Mouse (Mus musculus): ENCODE results near the gene Slc1a7.

Slc1a7 gene

DNA sequence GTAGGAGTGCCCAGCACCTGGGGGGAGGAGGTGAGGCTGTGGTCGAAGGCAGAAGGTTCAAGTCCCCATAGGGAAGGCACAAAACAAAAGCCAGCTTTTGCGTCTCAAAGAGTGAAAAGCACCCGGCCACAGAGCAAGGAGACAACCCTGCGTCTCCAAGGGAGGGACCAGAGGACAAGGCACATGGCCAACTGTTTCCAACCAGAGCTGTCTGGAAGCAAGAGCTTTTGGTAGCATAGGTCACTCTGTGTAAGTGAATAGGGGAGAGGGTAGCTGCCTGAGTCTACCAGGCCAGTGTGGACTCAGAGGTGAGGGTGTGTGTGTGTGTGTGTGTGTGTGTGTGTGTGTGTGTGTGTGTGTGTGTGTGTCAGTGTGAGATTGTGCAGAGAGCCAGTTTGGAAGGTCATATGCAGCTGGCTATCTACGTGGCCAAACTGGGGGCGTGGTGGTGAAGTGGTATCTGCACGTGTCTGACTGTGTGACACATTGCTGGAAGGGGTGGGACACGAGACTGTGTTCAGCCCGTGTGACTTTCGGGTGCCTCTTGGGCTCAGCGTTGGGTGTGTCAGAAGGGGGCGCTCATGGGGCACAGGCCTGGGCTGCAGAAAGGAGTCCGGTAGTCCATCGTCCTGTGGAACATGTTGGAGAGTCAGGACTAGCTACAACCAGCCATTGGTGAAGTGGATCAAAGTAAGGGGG is 47.1 kb downstream of the Slc1a7 start:
- DNase-seq (ENCODE audit: low spot score): peak; percentile 41

DNA sequence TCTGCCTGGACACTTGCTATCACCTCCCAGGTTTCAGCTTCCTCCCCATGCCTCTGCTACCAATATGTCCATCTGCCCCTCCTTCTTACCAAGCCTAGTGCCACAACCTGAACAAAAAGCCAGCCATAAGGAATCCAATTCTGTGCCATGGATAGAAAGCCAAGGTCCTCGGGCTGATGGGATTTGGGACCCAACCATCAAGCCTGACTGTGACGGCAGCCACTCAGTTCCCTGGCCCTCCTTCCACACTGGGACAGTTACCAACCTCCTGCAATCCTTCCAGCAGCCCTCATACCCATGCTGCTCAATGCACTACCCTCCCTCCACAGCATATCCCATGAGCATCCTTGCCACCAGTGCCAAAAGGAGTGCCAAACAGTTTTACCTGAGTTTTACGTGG is 48.2 kb downstream of the Slc1a7 start:
- DNase-seq (ENCODE audit: low spot score): no peak

DNA sequence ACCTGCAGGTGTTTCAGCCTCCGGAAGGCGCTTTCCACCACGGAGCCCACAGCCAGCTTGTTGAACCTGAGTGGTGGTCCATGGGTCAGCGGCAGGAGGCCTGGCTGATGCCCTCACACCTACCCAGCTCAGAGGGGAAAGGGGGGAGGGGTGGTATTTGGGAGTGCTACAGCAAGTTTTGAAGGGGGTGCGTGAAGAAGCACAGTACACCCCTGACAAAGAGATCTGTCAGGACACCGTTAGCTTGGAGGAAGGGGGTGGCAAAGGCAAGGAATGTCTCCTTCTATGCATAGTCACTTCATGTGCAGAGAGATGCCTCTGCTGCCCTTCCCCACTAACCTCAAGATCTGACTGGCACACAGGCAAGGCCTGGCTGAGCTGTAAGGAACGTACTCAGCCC is 49.7 kb downstream of the Slc1a7 start:
- no peak for DNase-seq (ENCODE audit: low spot score)

DNA sequence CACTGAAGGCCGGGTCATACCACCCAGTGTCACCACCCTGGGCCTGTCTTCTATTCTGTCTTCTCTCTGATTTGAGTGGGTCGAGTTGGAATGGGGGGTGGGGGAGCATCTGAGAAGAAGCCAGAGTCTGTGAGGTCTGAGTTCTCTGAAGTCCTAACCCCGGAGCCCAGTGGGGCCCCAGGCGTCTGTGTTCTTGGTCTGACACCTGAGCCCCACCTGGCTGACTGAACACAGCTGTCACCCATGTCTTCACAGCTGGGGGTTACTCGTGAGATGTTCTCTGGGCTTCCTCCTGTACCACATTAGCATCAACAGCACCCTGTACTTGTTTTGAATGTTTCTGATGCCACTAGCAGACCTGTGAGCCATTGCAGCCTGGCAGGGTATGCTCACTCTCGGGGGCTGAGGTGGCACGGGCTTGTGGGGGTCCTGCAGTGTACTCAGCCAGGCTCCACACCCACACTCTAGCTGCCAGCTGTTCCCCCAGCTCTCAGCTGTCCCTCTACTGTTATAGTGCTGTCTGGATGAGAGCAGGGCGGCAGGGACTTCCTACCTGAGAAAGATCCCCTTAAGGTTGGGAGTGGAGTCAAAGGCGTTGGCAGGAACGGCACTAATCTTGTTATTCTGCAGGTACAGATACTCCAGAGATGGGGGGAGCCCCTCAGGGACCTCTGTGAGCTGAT is 50.2 kb downstream of the Slc1a7 start:
- DNase-seq (ENCODE audit: low spot score): no peak

DNA sequence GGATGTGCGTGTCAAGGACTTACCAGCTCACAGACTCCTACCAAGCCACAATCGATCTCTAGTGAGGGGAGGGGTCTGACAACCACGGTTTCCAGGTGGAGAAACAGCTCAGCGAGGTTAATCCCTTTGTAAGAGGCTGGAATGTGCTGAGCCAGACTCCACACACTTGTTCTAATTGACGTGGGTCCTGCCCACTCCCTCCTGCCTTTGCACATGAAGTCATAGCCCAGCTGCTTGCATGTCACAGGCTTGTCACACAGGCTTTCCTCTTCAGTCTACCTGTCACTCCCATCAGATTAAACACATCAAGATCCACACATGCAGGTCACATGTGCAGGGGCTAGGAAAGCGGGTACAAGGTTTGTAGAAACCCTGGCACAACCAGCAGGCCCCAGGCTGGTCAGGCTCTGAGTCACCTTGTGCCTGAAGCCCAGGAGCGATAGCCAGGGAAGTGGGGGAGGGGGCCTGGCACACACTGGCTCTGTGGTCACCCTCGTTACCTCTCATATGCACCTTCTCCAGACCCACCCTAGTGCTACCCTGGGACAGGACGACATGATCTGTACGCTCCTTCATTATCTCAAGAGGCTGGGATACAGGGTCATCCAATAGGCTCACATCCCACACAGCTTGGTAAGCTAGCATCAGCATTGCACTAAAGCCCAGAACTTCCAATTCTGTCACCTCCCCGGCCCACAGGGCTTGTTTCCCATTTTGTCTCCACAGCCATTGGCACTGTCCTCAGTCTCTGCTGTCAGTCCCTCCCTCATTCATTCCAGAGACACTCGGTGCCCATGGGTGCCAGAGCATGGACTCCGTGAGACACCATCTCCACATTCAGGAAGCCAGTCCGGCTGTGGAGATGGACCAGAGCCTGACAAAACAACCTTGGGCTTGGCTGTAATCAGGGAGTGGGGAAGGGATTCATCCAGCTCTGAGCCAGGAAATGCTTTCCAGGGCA is 51.1 kb downstream of the Slc1a7 start:
- no peak for DNase-seq (ENCODE audit: low spot score)

DNA sequence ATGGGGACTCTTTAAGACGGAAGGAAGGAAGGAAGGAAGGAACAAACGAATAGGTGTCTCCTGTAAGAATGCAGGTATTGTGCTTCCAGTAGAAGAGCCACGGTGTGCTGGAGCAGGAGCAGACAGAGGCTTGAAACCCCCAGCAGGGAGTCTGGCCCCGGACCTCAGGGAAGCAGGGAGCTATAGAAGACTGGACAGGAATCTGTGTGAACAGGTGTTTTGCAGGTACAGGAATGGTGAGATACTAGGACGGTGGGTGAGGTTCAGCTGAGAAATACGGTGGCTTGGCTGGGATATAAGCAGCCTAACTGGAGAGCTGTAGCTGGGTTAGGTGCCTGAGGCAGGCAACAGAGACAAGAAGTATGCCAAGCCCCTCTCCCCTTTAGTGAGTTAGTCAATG is 52.0 kb downstream of the Slc1a7 start:
- DNase-seq (ENCODE audit: low spot score): no peak

DNA sequence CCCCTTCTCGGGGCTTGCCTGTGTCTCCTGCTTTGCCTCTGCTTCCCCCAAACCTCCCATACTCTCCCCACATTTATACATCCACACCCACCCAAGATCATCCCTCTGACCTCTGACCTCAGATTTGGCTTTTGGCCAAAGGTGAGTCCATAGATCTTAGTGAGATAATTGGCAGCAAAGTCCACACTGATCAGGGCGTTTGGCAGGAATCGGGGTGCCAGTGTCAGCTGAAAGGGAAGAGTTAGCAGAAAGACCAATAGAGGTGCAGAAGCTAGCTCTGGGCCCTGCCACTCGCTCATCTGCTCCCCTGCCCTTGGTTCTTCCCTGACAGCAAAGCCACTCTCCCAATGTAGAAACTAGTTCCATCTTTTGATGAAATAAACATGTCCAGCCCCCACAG is 55.1 kb downstream of the Slc1a7 start:
- no peak for DNase-seq (ENCODE audit: low spot score)

DNA sequence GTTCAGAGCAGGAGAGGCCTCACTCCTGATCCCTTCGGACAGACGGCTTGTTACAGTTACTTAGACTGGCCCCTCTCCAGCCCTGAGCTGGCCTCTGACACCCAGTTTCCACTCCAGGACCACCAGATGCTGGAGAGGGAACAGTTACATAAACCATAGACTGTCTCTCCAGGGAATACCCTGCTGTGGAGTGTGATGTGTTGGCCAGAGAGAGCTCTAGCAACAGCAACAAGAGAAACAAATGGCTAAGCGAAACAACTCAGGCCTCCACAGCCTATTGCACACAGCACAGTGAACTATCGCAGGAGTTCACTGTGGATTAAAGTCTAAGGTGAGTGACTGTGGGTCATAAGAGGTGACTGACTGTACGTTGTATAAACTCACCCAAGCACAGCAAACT is 56.5 kb downstream of the Slc1a7 start:
- no peak for DNase-seq (ENCODE audit: low spot score)

DNA sequence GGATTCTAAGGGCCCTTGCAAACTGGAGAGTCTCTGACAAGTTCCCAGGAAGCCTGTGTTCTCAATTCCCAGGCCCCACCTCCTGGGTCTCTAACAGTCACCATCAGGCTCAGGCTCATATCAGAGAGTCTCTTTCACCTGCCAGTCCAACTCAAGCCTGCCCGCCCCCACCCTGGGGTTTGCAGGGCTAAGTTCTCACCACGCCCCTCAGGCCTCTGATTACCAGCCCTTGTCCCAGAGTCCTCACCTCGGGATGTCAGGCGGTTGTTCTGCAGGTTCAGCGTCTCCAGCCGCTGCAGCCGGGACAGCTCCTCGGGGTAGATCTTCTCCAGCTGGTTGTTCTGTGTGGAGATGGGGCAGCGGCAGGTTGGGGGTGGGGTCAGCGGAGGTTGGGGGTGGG is 57.1 kb downstream of the Slc1a7 start:
- DNase-seq (ENCODE audit: low spot score): no peak

DNA sequence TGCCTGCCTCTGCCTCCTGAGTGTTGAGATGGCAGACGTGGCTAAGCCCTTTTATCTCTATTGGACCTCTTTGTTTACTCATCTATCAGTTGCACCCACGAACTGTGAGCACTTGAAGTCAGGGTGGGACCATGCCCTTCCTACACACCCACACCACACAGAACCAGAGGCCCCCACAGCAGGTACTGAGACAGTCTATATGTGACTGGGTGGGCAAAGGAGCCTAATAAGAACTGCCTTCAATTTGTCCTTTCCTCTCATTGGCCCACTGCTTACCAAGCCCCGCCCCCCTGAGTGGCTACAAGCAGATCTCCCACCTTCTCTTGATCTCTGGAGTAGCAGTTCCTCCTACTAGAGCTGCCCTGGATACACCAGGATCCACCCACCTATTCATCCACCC is 58.1 kb downstream of the Slc1a7 start:
- DNase-seq (ENCODE audit: low spot score): no peak

DNA sequence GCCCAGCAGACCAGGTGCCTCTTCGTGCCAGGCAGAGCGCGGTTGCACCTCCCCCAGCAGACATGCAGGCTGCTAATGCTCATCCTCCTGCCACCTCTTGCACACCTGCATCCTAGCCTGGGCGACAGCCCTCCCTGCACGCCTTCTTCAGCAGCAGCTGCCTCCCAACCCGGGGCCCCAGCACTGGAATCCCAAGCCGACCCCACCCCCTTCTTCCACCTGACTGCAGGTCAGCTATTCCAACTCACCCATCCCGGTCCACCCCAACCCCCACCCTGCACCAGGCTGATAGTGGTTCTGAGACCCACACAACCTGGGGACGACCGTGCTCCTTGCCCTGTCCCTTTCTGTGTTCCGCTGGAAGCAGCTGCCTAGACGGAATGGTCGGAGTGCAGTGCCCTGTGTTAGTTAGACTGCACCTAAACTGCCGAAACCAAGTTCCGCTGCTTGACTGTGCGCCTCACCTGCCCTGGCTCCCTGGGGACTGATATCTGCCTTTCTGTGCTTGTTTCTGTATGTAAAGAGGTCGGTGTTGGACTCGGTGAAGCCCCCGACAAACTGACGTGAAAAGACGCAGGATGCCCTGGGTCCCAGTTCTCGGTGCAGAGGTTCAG is 62.9 kb downstream of the Slc1a7 start:
- no peak for DNase-seq (ENCODE audit: low spot score)

DNA sequence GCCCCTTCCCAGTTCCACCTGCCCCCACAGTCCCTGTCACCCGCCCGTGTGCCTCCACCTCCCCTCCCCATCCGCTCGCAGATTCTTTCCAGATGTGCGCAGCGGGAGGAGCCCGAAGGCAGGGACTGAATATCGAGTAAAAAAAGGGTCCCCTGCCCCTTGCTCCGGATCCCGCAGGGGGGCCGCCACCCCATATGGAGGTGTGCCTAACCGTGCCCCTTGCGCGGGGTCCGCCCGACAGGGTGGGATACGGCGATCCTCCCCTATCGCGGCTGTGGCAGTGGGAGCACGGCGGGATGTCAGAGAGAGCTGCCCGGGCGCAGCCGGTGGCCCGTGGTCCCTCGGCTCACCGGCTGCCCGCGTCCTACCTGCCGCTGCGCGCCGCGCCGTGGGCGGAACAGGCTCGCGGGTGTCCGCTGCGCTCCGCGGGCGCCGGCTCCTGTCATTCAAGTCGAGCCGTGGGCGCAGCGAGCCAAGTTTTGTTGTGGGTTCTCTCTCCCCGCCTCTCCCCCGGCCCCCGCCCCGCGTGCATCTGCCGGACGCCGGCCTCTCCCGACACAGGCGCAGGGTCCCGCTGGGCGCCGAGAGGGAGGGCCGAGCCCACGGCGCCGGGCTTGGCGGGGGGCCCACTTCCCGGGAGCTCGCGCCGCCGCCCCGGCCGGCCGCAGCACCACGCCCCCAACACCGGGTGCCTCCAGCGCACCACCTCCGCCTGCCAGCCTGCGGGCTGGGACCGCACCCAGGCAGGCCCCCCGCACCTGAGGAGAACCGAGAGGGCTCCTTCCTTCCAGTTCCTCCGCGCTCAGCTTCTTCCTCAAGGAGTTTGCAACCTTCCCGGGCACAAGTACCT is 63.6 kb downstream of the Slc1a7 start:
- peak; percentile 39 for DNase-seq (ENCODE audit: low spot score)

DNA sequence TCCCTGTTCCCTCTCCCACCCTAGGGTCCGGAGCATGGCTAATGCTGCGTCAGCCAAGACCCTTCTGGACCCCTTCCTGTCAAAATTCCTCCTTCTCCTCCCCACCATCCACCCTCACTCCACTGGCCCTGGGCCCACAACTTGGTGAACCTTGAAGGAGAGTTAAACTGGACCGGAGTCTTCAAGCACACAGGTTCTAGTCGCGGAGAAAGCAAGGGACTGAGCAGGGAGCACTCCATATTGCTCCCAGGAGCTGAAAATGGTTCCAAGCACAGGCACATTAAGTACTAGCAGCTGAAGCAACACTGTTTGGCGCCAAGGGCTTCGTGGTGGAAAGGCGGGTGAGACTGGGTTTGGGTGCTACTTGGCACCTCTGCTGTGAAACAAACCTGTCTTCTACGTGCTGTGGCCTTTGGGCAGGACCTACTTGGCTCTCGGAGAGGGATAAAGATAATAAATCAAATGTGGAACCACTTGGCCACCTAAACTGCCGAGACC is 64.3 kb downstream of the Slc1a7 start:
- no peak for DNase-seq (ENCODE audit: low spot score)

DNA sequence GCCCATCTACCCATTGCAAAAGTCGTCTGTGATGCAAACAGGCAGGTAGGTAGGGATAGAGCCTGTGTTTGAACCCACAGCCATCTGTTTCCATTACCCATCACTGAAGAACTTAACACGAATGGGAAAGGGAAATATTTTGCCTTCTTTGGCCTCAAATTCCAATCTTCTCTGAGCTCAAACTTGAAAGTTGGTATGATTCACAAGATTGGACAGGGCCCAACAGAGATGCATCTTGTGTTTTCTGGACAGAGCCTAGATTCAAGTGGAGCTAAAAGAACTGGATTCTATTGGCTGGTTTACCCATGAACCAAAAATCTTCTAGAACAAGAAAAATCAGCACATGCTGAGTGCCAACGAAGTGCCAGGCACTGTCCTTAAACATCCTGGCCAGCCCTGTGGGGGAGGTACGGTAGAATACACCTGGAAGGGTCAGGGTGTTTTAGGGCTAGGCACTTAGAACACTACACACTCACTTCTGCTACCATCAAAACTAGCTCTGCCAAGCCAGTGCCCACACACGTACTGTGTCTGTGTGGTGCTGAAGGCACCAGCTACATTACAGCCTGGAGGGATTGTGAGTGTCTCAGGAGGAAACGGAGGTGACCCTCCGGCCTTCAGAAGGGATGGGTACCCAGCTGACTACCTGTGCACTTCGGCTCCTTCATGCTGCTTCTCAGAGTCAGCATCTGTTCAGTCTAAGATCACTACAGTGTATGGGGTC is 65.1 kb downstream of the Slc1a7 start:
- no peak for DNase-seq (ENCODE audit: low spot score)

DNA sequence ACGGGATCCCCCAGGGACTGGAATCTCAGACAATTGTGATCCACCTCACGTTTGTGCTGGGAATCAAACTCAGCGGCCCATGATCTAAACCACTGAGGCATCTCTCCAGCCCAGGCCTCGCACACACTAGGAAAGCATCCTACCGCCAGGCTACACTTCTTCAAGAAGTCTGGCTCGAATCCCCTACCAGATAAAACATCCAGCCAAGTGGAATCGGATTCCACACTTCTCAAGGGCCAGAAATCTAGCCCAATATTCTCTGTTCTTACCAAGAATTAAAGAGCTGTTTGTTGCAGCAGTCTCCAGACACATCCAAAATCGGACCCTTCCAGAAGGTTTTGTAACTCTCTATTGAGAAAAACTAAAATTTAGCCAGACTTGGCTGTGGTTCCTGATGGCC is 68.9 kb downstream of the Slc1a7 start:
- no peak for DNase-seq (ENCODE audit: low spot score)

DNA sequence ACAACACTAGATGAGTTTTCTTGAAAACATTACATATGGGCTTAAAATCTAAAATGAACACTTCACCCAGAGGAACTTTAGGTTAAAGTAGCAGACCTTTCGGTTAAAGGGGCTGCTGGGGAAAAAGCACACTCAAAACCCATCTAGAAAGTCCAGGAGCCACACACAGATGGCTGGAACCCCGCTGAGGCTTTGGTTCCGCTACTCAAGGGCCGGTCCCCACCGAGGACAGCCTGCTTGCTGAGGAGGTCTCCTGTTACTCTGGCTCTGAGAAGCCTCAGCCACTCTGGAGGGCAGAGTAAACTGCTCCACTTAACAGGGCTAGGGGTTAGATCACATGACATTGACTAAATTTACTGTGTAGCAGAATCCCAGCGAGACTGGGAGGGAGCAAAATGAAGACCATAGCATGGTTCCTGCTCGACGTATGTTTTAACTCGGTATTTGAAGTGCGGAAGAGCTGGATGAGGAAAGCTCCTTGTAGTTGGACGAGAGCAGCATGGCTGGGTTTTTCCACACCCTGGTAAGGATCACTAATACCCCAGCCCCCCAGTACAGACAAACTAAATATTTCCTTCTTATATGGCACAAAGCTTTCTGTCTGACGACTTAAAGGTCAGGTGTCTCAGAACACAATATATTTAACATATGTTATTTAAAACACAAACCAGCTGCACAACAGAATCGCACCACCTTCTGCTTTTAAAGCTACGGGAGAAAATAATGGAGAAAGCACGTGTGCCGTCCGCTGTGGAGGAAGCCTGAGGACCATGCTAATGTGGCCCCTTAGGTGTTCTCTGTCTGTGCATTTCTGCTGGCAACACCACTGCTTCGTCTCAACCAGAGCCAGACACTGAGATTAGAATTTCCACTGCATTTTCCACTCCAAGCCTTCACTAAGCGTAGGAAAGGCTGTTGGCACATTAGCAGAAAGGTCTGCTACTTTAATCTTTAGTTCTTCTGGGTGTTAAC is 77.3 kb downstream of the Slc1a7 start:
- no peak for DNase-seq (ENCODE audit: low spot score)

DNA sequence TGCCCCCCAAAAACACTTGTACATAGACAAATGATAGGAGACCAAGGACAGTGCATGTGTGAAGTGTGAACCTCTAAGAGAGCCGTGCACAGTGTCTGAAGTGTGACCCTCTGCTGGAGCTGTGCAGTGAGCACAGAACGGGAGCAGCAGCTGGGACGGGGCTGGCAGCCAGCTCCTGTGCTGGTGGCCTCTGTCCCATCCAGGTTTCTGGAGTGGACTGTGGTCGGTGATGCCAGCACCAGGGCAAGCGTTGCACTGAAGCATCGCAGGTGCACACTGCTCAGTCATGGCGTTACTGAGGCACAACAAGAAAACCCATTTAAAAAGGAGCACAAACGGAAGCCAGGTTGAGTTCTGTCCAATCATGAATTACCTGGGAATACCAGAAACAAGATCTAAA is 78.0 kb downstream of the Slc1a7 start:
- DNase-seq (ENCODE audit: low spot score): no peak

DNA sequence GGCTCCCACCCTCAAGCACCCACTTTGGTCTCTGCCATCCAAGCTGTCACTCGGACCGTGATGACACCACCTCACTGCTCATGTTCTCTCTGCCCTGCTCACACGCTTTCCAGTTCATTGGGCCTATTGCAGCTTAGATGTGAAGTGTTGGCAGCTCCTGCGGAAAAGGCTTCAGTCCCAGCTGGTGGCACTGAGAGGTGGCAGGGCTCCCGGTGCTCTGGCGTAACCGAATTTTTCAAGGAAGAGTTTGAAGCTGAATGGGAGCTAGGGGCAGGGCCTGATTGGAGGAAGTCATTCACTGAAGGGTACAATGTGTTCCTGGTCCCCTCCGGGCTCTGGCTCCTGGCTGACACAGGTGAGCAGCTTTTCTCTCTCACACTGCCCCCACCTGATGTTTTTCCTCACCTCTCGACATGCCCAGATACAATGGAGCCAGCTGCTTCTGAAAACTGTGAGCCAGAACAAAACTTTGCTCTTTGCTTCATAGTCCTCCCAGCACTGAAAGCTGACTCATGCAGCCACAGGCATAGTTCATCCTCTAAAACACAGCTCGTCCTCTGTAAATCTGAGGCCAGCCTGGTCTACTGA is 83.6 kb downstream of the Slc1a7 start:
- no peak for DNase-seq (ENCODE audit: low spot score)

DNA sequence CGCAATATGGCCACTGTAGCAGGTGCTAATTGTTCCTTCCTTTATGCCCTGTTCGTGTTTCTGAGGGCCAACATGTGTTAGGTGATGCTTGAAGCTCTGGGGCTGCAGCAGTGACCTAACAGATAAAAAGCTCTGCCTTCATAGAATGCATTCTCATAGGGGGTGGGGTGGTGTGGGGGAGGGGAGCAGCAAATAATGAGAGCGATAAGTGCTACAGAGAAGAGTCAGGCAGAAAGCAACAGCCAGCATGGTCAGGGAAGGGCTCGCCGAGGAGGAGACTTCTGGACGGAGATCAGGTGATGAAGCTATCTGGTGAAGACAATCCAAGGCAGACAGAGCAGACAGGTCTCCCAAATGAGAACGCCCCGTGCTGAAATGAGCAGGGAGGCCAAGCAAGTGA is 84.5 kb downstream of the Slc1a7 start:
- DNase-seq (ENCODE audit: low spot score): no peak

Data from ovary, postnatal 14 days (tissue).